Mouse (Mus musculus): ENCODE measurements at regions not wholly inside any gene's neighbourhood (a gene's known extent, or its start where the extent isn't known, plus 50 kb on each side); places are given as distances from the start of the nearest gene placed in this dataset.
A peak's percentile ranks its signal among the peaks of the same experiment; 100 is the strongest.

DNA sequence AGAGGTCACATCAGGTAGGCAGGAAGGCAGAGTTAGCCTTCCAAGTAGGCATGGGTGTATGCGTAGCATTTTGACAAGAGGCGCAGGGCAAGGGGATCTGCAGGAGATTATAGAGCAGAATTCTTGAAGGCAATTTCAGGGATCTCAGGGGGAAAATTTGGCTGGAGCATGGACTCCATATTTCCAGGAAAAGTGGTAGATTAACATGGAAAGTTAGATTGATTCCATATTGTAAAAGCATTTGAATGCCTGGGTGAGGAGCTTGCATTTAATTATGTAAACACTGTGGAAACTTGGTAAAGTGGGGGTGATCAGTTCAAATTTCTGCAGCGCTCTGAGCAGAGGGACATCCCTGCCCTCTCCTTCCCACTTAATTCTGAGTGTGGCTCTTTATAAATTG lies 146.7 kb downstream of the Pax3 start:
- no peak for ATAC-seq (replicated peaks; ENCODE audit: low FRiP score, low TSS enrichment, poor library complexity, severe bottlenecking)

DNA sequence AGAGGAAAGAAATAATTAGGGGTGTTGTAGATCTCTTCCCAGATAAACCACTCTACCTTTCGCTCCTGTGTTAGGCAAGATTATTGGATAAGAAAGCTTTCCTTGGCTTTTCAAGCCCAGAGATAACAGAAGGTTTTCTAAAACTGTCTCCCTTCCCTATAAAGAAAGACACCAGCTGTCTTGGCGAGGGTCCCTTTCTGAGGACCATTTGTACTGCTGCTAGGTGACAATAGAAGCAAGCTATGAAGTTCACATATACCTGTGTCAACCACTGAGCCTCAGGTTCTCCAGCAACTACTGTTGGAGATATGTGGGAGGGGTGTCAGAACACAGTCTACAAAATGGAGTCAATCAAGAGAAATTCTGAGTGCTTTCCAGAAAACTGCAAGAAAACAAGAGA lies 164.6 kb downstream of the Pax3 start:
- no peak for ATAC-seq (replicated peaks; ENCODE audit: low FRiP score, low TSS enrichment, poor library complexity, severe bottlenecking)

- no peak for ATAC-seq (replicated peaks; ENCODE audit: low FRiP score, low TSS enrichment, poor library complexity, severe bottlenecking)
Measured at GRCm38 (mm10) chr1:78021766-78022165, 175.2 kb downstream of the Pax3 start.

DNA sequence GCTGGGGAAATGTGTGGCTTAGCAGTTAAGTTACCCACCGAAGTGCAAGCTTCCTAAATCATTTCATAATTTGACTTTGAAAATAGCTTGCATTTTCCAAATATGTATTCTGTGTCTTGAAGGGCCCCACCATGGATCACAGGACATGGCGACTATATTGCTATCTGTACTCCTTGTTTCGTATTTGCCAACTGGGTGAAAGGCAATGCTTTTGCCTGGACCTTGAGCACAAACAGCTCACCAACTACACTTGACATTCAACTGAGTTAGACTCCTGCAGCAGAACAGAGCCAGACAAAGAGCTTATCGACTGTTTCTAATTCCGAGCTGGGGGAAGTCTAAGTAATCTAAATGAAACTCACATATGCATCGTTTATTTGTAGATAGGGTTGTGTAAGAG lies 175.9 kb downstream of the Pax3 start:
- no peak for ATAC-seq (replicated peaks; ENCODE audit: low FRiP score, low TSS enrichment, poor library complexity, severe bottlenecking)

GRCm38 (mm10) chr1:78017949-78018617 lies 178.9 kb downstream of the Pax3 start:
- no peak for ATAC-seq (replicated peaks; ENCODE audit: low FRiP score, low TSS enrichment, poor library complexity, severe bottlenecking)

DNA sequence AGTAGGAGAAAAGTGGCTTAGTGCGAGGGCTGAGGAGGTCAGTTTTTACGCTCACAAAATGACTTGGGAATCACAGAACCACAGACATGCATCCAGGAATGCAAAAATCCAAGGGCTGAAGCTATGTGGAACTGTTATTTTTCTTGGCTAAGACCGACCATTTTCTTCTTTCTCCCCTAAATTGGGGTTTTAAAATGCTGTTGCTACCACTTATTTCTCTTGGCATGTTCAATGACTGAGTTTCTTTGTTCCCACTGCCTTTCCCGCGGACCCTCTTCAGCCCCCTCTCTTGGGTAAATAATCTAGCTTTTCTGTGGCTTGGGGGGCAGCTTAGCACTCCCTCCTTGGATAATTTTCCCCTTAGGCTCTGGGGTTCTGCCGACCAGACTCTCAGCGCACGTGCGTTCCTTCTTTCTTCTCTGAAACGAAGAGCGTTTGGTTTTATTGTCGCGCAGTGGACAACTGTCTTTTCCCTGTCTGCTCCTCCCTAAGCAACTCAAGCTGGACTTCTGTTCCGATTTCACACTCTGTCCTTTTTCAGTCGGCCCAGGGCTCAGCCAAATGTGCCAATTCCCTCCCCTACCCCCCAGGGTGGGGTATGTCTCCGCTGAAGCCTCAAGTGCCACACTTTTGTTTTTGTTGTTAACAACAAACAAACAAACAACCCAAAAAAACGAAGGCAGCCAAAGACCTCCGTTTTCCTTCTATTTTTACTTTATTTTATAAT lies 180.2 kb downstream of the Pax3 start:
- ATAC-seq (replicated peaks; ENCODE audit: low FRiP score, low TSS enrichment, poor library complexity, severe bottlenecking): no peak

GRCm38 (mm10) chr1:78015999-78016398 lies 180.9 kb downstream of the Pax3 start:
- no peak for ATAC-seq (replicated peaks; ENCODE audit: low FRiP score, low TSS enrichment, poor library complexity, severe bottlenecking)

- no peak for ATAC-seq (replicated peaks; ENCODE audit: low FRiP score, low TSS enrichment, poor library complexity, severe bottlenecking)
Measured at GRCm38 (mm10) chr1:78013396-78013795, 183.5 kb downstream of the Pax3 start.

DNA sequence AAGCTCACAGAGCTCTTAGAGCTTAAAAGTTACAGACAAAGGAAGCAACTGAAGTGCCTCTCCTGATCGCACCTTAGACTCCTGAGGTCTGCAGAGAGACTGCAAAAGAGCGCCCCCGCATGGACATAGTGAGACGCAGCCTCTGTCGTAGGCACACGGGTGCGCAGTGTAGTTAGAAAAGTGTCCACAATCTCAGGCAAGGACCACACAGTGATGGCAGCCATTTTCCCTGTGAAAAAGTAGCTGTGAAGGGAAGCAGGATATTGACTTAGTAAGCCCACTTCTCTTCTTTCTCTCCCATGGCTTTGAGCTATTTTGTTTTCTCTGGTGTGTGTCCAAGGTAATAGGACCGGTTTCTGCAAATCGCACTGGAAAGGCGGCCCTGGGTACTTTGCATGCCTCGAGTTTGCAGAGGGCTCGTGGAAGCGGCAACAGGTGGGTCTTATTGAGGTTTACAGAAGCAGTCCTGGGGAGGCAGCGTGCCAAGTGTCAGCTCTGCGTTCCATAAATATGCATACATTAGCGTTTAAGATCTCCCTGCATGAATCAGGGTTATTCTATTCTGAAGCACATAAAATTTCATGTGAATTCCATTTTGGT lies 188.0 kb downstream of the Pax3 start:
- no peak for ATAC-seq (replicated peaks; ENCODE audit: low FRiP score, low TSS enrichment, poor library complexity, severe bottlenecking)

- ATAC-seq (replicated peaks; ENCODE audit: low FRiP score, low TSS enrichment, poor library complexity, severe bottlenecking): no peak
Measured at GRCm38 (mm10) chr1:78004376-78004775, 192.6 kb downstream of the Pax3 start.

GRCm38 (mm10) chr1:77998727-77999126 lies 198.2 kb downstream of the Pax3 start:
- ATAC-seq (replicated peaks; ENCODE audit: low FRiP score, low TSS enrichment, poor library complexity, severe bottlenecking): no peak

GRCm38 (mm10) chr1:77981528-77981927 lies 215.4 kb downstream of the Pax3 start:
- no peak for ATAC-seq (replicated peaks; ENCODE audit: low FRiP score, low TSS enrichment, poor library complexity, severe bottlenecking)

GRCm38 (mm10) chr1:77978696-77979095 lies 218.2 kb downstream of the Pax3 start:
- peak; percentile 73 for ATAC-seq (replicated peaks; ENCODE audit: low FRiP score, low TSS enrichment, poor library complexity, severe bottlenecking)

- ATAC-seq (replicated peaks; ENCODE audit: low FRiP score, low TSS enrichment, poor library complexity, severe bottlenecking): no peak
Measured at GRCm38 (mm10) chr1:77975941-77976340, 221.0 kb downstream of the Pax3 start.

GRCm38 (mm10) chr1:77972301-77972717 lies 224.6 kb downstream of the Pax3 start:
- no peak for ATAC-seq (replicated peaks; ENCODE audit: low FRiP score, low TSS enrichment, poor library complexity, severe bottlenecking)

DNA sequence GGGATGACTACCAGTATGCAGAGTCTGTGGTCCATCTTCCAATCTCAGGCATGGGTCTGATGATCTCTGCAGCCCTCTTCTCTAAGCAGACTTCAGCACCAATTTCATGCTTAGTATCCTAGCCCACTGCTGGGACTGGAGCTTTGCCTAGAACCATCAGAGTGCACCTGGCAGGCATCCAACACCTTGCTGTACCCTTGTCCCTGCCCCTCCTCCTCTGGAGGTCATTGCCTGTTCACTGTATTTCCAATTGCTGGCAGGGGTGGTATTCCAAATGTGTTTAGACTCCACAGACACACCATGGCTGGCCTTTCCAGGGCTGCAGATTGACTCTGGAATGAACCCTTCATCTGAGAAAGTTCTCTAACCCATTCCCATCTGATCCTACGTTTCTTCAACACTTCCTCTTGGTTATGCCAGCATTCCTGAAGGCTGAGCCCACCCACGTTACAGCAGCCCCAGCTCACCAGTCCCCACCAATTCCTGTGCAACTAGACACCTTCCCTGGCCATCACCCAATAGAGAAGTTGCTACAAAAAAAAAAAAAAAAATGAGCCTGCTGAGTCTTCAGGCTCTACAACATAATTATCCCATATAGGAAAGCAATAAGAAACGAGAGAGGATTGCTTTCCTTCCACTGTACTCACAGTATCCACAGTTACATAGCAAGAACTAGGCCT lies 232.1 kb downstream of the Pax3 start:
- ATAC-seq (replicated peaks; ENCODE audit: low FRiP score, low TSS enrichment, poor library complexity, severe bottlenecking): no peak

DNA sequence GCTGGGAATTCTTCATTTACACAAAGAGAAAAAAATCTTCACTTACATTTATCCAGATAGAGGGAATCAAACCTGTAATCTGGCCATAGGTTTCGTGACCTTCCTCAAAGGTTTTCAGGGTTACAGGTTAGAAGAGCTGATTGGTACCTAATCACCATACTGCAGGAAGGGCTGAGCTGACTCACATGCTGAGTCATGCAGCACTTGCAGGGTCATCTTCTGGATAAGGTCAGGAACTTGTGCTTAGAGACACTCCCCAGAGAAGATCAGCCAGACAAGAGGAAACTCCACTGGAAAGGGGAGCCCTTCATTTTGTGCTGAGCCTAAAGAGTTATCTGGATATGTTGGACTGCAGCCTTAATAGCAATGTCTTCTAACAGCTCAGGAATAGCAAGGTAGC lies 237.6 kb downstream of the Pax3 start:
- ATAC-seq (replicated peaks; ENCODE audit: low FRiP score, low TSS enrichment, poor library complexity, severe bottlenecking): no peak

- ATAC-seq (replicated peaks; ENCODE audit: low FRiP score, low TSS enrichment, poor library complexity, severe bottlenecking): no peak
Measured at GRCm38 (mm10) chr1:77957156-77957767, 239.7 kb downstream of the Pax3 start.

- ATAC-seq (replicated peaks; ENCODE audit: low FRiP score, low TSS enrichment, poor library complexity, severe bottlenecking): no peak
Measured at GRCm38 (mm10) chr1:77947894-77948293, 249.0 kb downstream of the Pax3 start.

- ATAC-seq (replicated peaks; ENCODE audit: low FRiP score, low TSS enrichment, poor library complexity, severe bottlenecking): no peak
Measured at GRCm38 (mm10) chr1:77944327-77944645, 252.6 kb downstream of the Pax3 start.

Data from megakaryocyte-erythroid progenitor cell, adult 5-6 weeks (primary cell).